In the genomic region with DNA sequence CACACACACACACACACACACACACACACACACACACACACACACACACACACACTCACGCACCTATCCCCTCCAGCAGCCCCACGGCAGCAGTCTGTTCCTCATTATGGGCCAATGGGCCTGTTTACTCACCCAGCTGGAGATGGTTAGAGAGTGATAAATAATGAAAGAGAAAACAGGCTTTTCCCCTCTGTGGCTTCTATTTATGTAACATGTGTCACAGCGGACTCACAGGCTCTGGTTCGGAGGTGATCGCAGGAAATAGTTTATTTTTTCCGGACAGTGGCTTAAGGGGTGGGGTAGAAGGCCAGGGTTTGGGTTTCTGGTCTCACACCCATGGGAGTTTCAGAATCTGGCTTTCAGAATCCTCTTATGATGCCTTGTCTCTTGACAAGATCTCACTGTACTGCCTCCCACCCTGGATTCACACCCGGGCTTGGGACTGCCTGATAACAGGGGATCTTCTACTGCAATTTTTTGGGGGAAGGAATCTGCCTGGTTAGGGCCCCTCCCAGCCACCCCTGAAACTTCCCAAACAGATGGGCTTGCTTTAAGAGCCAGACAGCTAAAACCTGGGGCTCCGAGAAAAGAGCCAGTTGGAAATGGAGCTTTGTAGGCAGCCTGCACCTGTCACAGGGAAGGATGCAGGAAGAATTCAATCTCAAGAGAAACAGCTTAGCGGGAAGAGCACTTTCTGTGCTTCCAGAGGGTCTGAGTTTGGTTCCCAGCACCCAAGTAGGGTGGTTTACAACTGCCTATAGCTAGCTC, we compare ENCODE assay signal across 12 mouse cellular contexts. TPM values are rescaled to one million over a fixed set of nuclear protein-coding genes. Genes with fewer than 3 reads are reported as not detected.
DNase-seq lines count a peak whose midpoint lies in the region; ATAC-seq and TF ChIP-seq lines count a peak whose summit lies in the region.
"Had no signal": no experiment of that assay in that cellular context is flagged by ENCODE, and none has a peak within 500 bp of the region (broad histone marks: within the 10 kb centered on the region; RNA-seq: fewer than 3 reads in every experiment).

No protein-coding gene starts in this region.

- no peak for TF ChIP-seq CTCF in thymus, adult 2 months (IDR thresholded peaks at IDR 0.05; ENCODE audit: borderline replicate concordance, control insufficient read depth, extremely low read depth, insufficient read depth, low read length, poor library complexity)

- H3K9me3 ChIP-seq in hindbrain, embryonic 10.5 days: no peaks in the 10 kb centered on the region
- H3K9me3 ChIP-seq in hindbrain, embryonic 16.5 days (ENCODE audit: control insufficient read depth, low read length): no peaks in the 10 kb centered on the region
- no peaks in the 10 kb centered on the region for H3K9me3 ChIP-seq in intestine, embryonic 16.5 days (ENCODE audit: control insufficient read depth, low read length)
- H3K9me3 ChIP-seq: heart, embryonic 12.5 days; neural tube, embryonic 13.5 days; stomach, embryonic 15.5 days had no signal

- DNase-seq in hindbrain, embryonic 10.5 days (ENCODE audit: low spot score): no peak
- DNase-seq in A20 (ENCODE audit: low read depth, low spot score): peak; percentile 89
- peak; percentile 75 for DNase-seq in embryo, embryonic 10.5 days (ENCODE audit: low spot score)
- DNase-seq in thymus, adult 2 months: no peak
- no peak for DNase-seq in cerebellum, adult 9-10 months
- DNase-seq in testis, postnatal 10 days (ENCODE audit: low spot score): no peak
- DNase-seq: adrenal gland, postnatal 10 days had no signal

- no peak overlapping the region for H3K4me2 ChIP-seq in hindbrain, embryonic 16.5 days (ENCODE audit: low read length)
- H3K4me2 ChIP-seq in intestine, embryonic 16.5 days (ENCODE audit: low read depth, low read length): no peak overlapping the region
- H3K4me2 ChIP-seq: heart, embryonic 12.5 days; neural tube, embryonic 13.5 days; stomach, embryonic 15.5 days had no signal

- no peak for TF ChIP-seq POLR2A in thymus, adult 2 months (IDR thresholded peaks at IDR 0.05; ENCODE audit: control insufficient read depth, extremely low read depth, insufficient read depth, low read length, poor library complexity)

- H3K27me3 ChIP-seq in hindbrain, embryonic 10.5 days (ENCODE audit: insufficient read depth, poor library complexity, severe bottlenecking): peaks cover 36% of the 10 kb centered on the region
- H3K27me3 ChIP-seq in hindbrain, embryonic 16.5 days (replicated peaks; ENCODE audit: control insufficient read depth, insufficient read depth, low read length): peaks cover 2% of the 10 kb centered on the region
- H3K27me3 ChIP-seq in intestine, embryonic 16.5 days (replicated peaks; ENCODE audit: control insufficient read depth, insufficient read depth, low read length): no peaks in the 10 kb centered on the region
- no peaks in the 10 kb centered on the region for H3K27me3 ChIP-seq in thymus, adult 2 months (ENCODE audit: control insufficient read depth, insufficient read depth, low read length)
- H3K27me3 ChIP-seq: heart, embryonic 12.5 days; stomach, embryonic 15.5 days had no signal

- H3K36me3 ChIP-seq in hindbrain, embryonic 10.5 days: no peaks in the 10 kb centered on the region
- no peaks in the 10 kb centered on the region for H3K36me3 ChIP-seq in hindbrain, embryonic 16.5 days (ENCODE audit: control insufficient read depth, insufficient read depth, low read length)
- no peaks in the 10 kb centered on the region for H3K36me3 ChIP-seq in intestine, embryonic 16.5 days (ENCODE audit: control insufficient read depth, insufficient read depth, low read length)
- no peaks in the 10 kb centered on the region for H3K36me3 ChIP-seq in thymus, adult 2 months (ENCODE audit: control insufficient read depth, insufficient read depth, low read length)
- H3K36me3 ChIP-seq: heart, embryonic 12.5 days; neural tube, embryonic 13.5 days; stomach, embryonic 15.5 days had no signal

- H3K9ac ChIP-seq in hindbrain, embryonic 16.5 days (ENCODE audit: low read depth, low read length): no peak overlapping the region
- H3K9ac ChIP-seq in intestine, embryonic 16.5 days (ENCODE audit: low read depth, low read length): no peak overlapping the region
- H3K9ac ChIP-seq: heart, embryonic 12.5 days; neural tube, embryonic 13.5 days; stomach, embryonic 15.5 days had no signal

- peak overlapping the region; percentile 16; the same call in 1 of the 2 replicates for H3K27ac ChIP-seq in hindbrain, embryonic 10.5 days
- no peak overlapping the region for H3K27ac ChIP-seq in hindbrain, embryonic 16.5 days (ENCODE audit: low read depth, low read length)
- no peak overlapping the region for H3K27ac ChIP-seq in intestine, embryonic 16.5 days (ENCODE audit: low read length)
- no peak overlapping the region; the same call in 1 of the 2 replicates for H3K27ac ChIP-seq in thymus, adult 2 months (ENCODE audit: control insufficient read depth, insufficient read depth, low read length)
- H3K27ac ChIP-seq: neural tube, embryonic 13.5 days; stomach, embryonic 15.5 days had no signal

- H3K4me3 ChIP-seq in hindbrain, embryonic 10.5 days: no peak overlapping the region
- no peak overlapping the region for H3K4me3 ChIP-seq in hindbrain, embryonic 16.5 days (ENCODE audit: low read length)
- H3K4me3 ChIP-seq in intestine, embryonic 16.5 days (ENCODE audit: low read length): no peak overlapping the region
- no peak overlapping the region for H3K4me3 ChIP-seq in thymus, adult 2 months (ENCODE audit: control insufficient read depth, insufficient read depth, low read length)
- H3K4me3 ChIP-seq: heart, embryonic 12.5 days; neural tube, embryonic 13.5 days; stomach, embryonic 15.5 days had no signal

- peaks cover 33% of the 10 kb centered on the region for H3K4me1 ChIP-seq in hindbrain, embryonic 10.5 days (replicated peaks)
- H3K4me1 ChIP-seq in hindbrain, embryonic 16.5 days (ENCODE audit: control insufficient read depth, insufficient read depth, low read depth, low read length): no peaks in the 10 kb centered on the region
- peaks cover 19% of the 10 kb centered on the region for H3K4me1 ChIP-seq in intestine, embryonic 16.5 days (ENCODE audit: control insufficient read depth, insufficient read depth, low read length)
- 0 out of 2 replicates have a peak, but pooled peaks cover 6% of the 10 kb centered on the region for H3K4me1 ChIP-seq in thymus, adult 2 months (replicated peaks; ENCODE audit: control insufficient read depth, insufficient read depth, low read length)

- ATAC-seq in hindbrain, embryonic 16.5 days: no peak
- 0 out of 2 replicates have a peak, but pooled peaks have one; percentile 16 for ATAC-seq in intestine, embryonic 16.5 days

- WGBS in hindbrain, embryonic 10.5 days: 68% methylated on average over 9 of the region's 9 CpGs
- 45% methylated on average over 9 of the region's 9 CpGs for WGBS in hindbrain, embryonic 16.5 days
- 45% methylated on average over 9 of the region's 9 CpGs for WGBS in intestine, embryonic 16.5 days
- WGBS in thymus, adult 2 months: 38% methylated on average over 9 of the region's 9 CpGs

RNA-seq across cellular contexts. Expression of gene Foxp4, which starts 18.8 kb away (rescaled TPM):
- polyA plus RNA-seq in hindbrain, embryonic 10.5 days (2016; fragmentation: Nextera tagmentation; extraction: Ambion mirVana): 25.1 and 29.4 TPM in 2 replicates
- polyA plus RNA-seq in hindbrain, embryonic 16.5 days (2015; fragmentation: Nextera tagmentation; extraction: Ambion mirVana): 27.4 and 31.8 TPM in 2 replicates
- polyA plus RNA-seq in intestine, embryonic 16.5 days (2015; fragmentation: Nextera tagmentation; extraction: Ambion mirVana): 12.5 and 13.6 TPM in 2 replicates
- polyA plus RNA-seq in thymus, adult 2 months (2012; rRNA removed): 194 and 212 TPM in 2 replicates

Comparison
In these comparisons a context has a peak if more than half of its experiments do, and no peak if none do; other contexts are left out.
1. DNase-seq: peak in A20 (single experiment) and embryo, embryonic 10.5 days (single experiment); none in hindbrain, embryonic 10.5 days (single experiment), thymus, adult 2 months (single experiment), cerebellum, adult 9-10 months (single experiment) and testis, postnatal 10 days (single experiment).